Mouse (Mus musculus) mouse trophoblast stem cell (cell line): ENCODE data around the gene Ccl6.

ENCODE experiments used
- in situ Hi-C, 2 experiments: fragments of 300-500 bp; cut with MseI, MboI; formaldehyde crosslinking; loops; 2 replicates in 1 of 2; 3 replicates in 1 of 2; pipeline ENCODE4 v1.15.1; 2025

Gene Ccl6

GRCm38 (mm10) chr11:83598207-83598837 is 5.4 kb upstream of the Ccl6 start:
- in situ Hi-C loops, result no loop called here

- in situ Hi-C loops, result no loop called here
These were observed 4.9 kb upstream of the Ccl6 start for GRCm38 (mm10) chr11:83597796-83598195.

GRCm38 (mm10) chr11:83595669-83596455 is 3.0 kb upstream of the Ccl6 start:
- in situ Hi-C loops, result no loop called here

- in situ Hi-C loops, result no loop called here
These were observed 566 bp upstream of the Ccl6 start for GRCm38 (mm10) chr11:83593453-83593852.

GRCm38 (mm10) chr11:83584232-83584631 is 8.7 kb downstream of the Ccl6 start:
- in situ Hi-C loops, result no loop called here

GRCm38 (mm10) chr11:83583450-83583754 is 9.5 kb downstream of the Ccl6 start:
- in situ Hi-C loops, result no loop called here

GRCm38 (mm10) chr11:83582626-83583449 is 10.0 kb downstream of the Ccl6 start:
- in situ Hi-C loops, result no loop called here

GRCm38 (mm10) chr11:83581626-83582610 is 11.0 kb downstream of the Ccl6 start:
- in situ Hi-C loops, result no loop called here

GRCm38 (mm10) chr11:83580699-83581232 is 12.1 kb downstream of the Ccl6 start:
- in situ Hi-C loops, result no loop called here

- in situ Hi-C loops, result no loop called here
These were observed 13.9 kb downstream of the Ccl6 start for GRCm38 (mm10) chr11:83578999-83579398.

GRCm38 (mm10) chr11:83578186-83578760 is 14.6 kb downstream of the Ccl6 start, which contains the start of gene Ccl9:
Gene Ccl9, minus strand, starts transcription at chr11:83578636.
- in situ Hi-C loops, result no loop called here

GRCm38 (mm10) chr11:83576927-83577555 is 15.8 kb downstream of the Ccl6 start:
- in situ Hi-C loops, result no loop called here

GRCm38 (mm10) chr11:83572834-83573233 is 20.1 kb downstream of the Ccl6 start:
- in situ Hi-C loops, result no loop called here

- in situ Hi-C loops, result no loop called here
These were observed 20.7 kb downstream of the Ccl6 start for GRCm38 (mm10) chr11:83572223-83572622.

GRCm38 (mm10) chr11:83570189-83570588 is 22.7 kb downstream of the Ccl6 start:
- in situ Hi-C loops, result no loop called here

GRCm38 (mm10) chr11:83569249-83569648 is 23.6 kb downstream of the Ccl6 start:
- in situ Hi-C loops, result no loop called here

GRCm38 (mm10) chr11:83568786-83569185 is 24.1 kb downstream of the Ccl6 start:
- in situ Hi-C loops, result no loop called here

- in situ Hi-C loops, result no loop called here
These were observed 24.8 kb downstream of the Ccl6 start for GRCm38 (mm10) chr11:83568061-83568460.

- in situ Hi-C loops, result no loop called here
These were observed 25.6 kb downstream of the Ccl6 start for GRCm38 (mm10) chr11:83567311-83567710.

- in situ Hi-C loops, result no loop called here
These were observed 26.3 kb downstream of the Ccl6 start for GRCm38 (mm10) chr11:83566617-83567016.
